Mouse (Mus musculus) hindbrain, embryonic 11.5 days (tissue): ENCODE results near the gene Oas2. TPM values are rescaled to one million over a fixed set of nuclear protein-coding genes. Genes with fewer than 3 reads are reported as not detected.

Experiments used
- ATAC-seq: fragments of 200-750 bp; cut with Nextera tagmentation; 2 replicates; pipeline ENCODE4 v1.8.0; 2017; ENCODE audit warnings: mild to moderate bottlenecking, moderate TSS enrichment, moderate library complexity; ENCODE audit not compliant: low FRiP score
- DNase-seq: peaks from one replicate; pipeline ENCODE4 v3.0.0-alpha.2; 2015; ENCODE audit warnings: low spot score
- H3K27ac ChIP-seq: fragments of 300-500 bp; sonication (generic); 2 replicates; pipeline ENCODE4 v1.5.1; 2014; ENCODE audit warnings: mild to moderate bottlenecking, low read depth, low read length
- H3K27me3 ChIP-seq: fragments of 300-500 bp; sonication (generic); 2 replicates; pipeline ENCODE4 v1.6.1; 2014; ENCODE audit warnings: mild to moderate bottlenecking, low read length, moderate library complexity, mixed read lengths; ENCODE audit not compliant: control insufficient read depth, insufficient read depth
- H3K36me3 ChIP-seq: fragments of 300-500 bp; sonication (generic); 2 replicates; pipeline ENCODE4 v1.6.1; 2014; ENCODE audit warnings: mild to moderate bottlenecking, low read length, moderate library complexity, mixed read lengths; ENCODE audit not compliant: control insufficient read depth, insufficient read depth
- H3K4me1 ChIP-seq: fragments of 300-500 bp; sonication (generic); replicated peaks from 2 replicates; pipeline ENCODE4 v1.6.1; 2014; ENCODE audit warnings: low read length, mixed read lengths; ENCODE audit not compliant: control insufficient read depth, insufficient read depth
- H3K4me2 ChIP-seq: fragments of 300-500 bp; sonication (generic); replicated peaks from 2 replicates; pipeline ENCODE4 v1.6.1; 2014; ENCODE audit warnings: mild to moderate bottlenecking, low read depth, low read length
- H3K4me3 ChIP-seq: fragments of 300-500 bp; sonication (generic); 2 replicates; pipeline ENCODE4 v1.5.1; 2014; ENCODE audit warnings: low read depth, low read length
- H3K9ac ChIP-seq: fragments of 300-500 bp; sonication (generic); 2 replicates; pipeline ENCODE4 v1.6.1; 2014; ENCODE audit warnings: low read depth, low read length
- H3K9me3 ChIP-seq: fragments of 300-500 bp; sonication (generic); 2 replicates; pipeline ENCODE4 v1.6.1; 2016; ENCODE audit warnings: low read length; ENCODE audit not compliant: control insufficient read depth
- WGBS: fragments of 180-500 bp; shearing (Covaris S2); extraction: QIAGEN DNeasy Blood & Tissue Kit; methylation state at CpG from one replicate; pipeline ENCODE4 v1.1.7; 2014; 5-methylcytosine and 5-hydroxymethylcytosine counted together
- polyA plus RNA-seq: library from polyadenylated mRNA; unstranded; fragments of >200 nt; fragmentation: Nextera tagmentation; extraction: Ambion mirVana; gene quantifications from 2 replicates; pipeline ENCODE4 v1.2.1, GENCODE M21; 2014

Gene Oas2
- polyA plus RNA-seq, 1 experiment from 2014 or later, result not detected

DNA sequence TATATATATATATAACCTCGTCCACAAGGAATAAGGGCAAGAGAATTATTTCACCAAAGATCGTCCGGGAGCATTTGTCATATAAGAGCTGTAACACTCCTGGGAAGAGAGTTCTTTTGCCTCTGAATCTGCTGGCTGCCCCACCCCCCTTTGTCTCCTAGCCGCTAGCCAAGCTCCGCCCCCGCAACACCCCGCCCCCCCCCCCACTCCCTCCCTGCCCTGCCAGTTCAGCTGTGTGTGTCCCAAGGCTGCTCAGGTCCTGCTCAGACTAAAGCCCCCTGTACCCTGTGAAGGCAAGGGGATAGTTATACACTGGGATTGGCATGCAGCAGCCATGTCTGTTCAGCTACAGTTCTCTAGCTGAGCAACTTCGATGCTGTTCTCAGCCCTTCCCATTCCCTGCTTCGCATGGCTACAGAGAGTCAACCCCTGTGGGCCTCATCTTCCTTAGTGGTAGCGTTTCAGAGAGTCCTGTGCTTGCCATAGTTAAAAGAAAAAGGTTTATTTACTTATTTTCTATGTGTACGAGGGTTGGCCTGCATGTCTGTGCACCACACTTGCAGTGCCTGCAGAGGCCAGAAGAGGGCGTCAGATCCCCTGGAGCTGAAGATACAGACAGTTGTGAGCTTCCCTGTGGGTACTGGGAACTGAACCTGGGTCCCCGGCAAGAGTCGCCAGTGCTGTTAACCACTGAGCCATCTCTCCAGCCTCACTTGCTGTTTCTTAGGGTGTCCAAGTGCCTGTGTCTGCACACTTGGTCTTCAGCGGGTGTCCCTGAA is 30.9 kb downstream of the Oas2 start:
- ATAC-seq (no peak), DNase-seq (no peak)
- H3K9ac ChIP-seq, result no peak overlapping the region
- H3K4me1 ChIP-seq, result no peaks in the 10 kb centered on the region
- no peak overlapping the region for H3K4me2 ChIP-seq
- no peak overlapping the region for H3K27ac ChIP-seq
- 57% methylated on average over 13 of the region's 15 CpGs for WGBS
- no peaks in the 10 kb centered on the region for H3K9me3 ChIP-seq
- H3K4me3 ChIP-seq, result no peak overlapping the region
- H3K36me3 ChIP-seq, result no peaks in the 10 kb centered on the region
- peaks cover 2% of the 10 kb centered on the region; the same call in 1 of the 2 replicates for H3K27me3 ChIP-seq

DNA sequence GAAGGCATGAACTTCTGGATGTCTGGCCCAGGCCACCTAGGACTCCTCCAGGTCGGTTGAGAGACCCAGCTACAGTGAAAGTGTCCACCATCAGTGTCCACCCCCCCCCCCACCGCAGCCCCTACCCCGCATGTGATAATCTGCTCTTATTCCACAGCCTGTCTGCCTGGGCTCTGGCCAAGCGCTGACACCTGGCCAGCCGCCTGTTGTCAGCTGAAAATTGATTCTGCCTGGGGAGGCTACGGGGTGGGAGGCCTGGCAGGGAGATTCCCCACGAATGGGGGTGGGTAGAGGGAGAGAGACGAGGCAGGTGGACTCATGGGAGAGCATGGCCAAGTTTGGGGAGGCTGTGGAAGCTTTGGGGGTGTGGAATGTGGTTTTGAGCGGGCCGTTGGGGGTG is 32.5 kb downstream of the Oas2 start:
- no peak overlapping the region for H3K4me2 ChIP-seq
- no peaks in the 10 kb centered on the region for H3K9me3 ChIP-seq
- H3K9ac ChIP-seq, result no peak overlapping the region
- no peak overlapping the region for H3K27ac ChIP-seq
- H3K27me3 ChIP-seq, result peaks cover 12% of the 10 kb centered on the region
- ATAC-seq (no peak), DNase-seq (no peak)
- no peaks in the 10 kb centered on the region for H3K4me1 ChIP-seq
- 75% methylated on average over 10 of the region's 10 CpGs for WGBS
- no peaks in the 10 kb centered on the region for H3K36me3 ChIP-seq
- H3K4me3 ChIP-seq, result no peak overlapping the region

DNA sequence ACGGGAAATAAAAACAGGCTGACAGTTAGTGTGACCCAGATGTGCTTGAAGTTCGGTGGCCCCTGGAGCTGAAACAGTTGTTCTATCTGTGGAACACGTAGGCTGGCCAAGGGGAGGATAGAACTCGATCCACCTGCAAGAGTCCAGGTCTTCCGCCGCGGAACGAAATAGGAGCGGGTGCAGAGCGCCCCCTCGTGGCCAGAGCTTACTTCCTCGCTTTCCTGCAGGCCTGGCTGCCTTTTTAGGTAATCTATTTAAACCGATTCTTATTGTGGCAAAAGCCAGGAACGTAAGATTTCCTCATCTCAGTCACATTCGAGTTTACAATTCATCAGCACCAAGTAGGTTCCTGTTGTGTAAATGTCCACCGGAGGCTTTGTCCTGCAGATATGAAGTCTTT is 35.3 kb downstream of the Oas2 start:
- ATAC-seq (no peak), DNase-seq (peak; percentile 90)
- Histone ChIP-seq H3K4me1 (peaks cover 11% of the 10 kb centered on the region), H3K27me3 (peaks cover 36% of the 10 kb centered on the region), H3K9me3 (no peaks in the 10 kb centered on the region), H3K36me3 (no peaks in the 10 kb centered on the region), H3K27ac (no peak overlapping the region), H3K4me2 (no peak overlapping the region), H3K4me3 (no peak overlapping the region), H3K9ac (no peak overlapping the region)
- WGBS, result 4% methylated on average over 16 of the region's 16 CpGs

DNA sequence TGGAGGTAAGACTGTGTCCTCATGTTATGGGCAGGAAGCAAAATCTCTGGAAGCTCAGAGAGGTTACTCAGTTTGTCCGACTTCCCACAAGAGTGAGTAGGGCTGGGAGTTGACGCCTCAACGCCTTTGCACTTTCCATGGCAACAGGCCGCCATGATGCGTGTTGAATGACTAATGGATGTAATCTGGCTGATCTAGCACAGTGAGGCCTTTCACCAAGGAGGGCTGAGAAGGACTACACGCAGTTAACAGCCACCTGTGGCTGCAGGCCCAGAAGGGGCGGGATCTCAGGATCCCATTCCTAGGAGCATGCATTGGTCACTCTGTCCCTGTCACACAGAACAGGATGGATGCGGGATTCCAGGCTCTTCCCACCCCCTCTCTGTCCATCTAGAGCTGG is 36.9 kb downstream of the Oas2 start:
- H3K27me3 ChIP-seq, result peaks cover 42% of the 10 kb centered on the region
- no peak overlapping the region for H3K4me3 ChIP-seq
- H3K9ac ChIP-seq, result no peak overlapping the region
- no peak overlapping the region for H3K27ac ChIP-seq
- H3K36me3 ChIP-seq, result no peaks in the 10 kb centered on the region
- no peaks in the 10 kb centered on the region for H3K9me3 ChIP-seq
- 65% methylated on average over 8 of the region's 8 CpGs for WGBS
- peaks cover 11% of the 10 kb centered on the region for H3K4me1 ChIP-seq
- no peak for DNase-seq
- no peak overlapping the region for H3K4me2 ChIP-seq
- ATAC-seq, result no peak

DNA sequence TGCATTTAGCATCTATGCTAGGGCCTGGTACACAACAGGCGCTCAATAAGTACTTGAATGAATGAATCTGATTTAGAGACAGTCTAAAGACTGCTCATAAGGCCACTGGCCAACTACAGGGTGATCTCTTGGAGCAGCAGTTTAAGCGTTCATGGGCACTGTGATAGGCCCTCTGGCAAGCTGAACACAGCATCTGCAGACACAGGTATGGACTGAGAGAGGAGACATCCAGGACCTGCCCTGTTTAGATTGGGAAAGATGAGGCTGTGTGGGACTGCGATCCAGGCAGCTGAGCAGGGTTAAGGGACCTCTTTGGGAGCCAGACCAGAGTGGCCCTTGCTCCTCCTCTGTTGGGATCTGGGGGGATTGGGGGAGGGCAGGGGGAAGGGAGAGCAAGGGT is 37.8 kb downstream of the Oas2 start, which contains the start of gene Dtx1:
TSS of gene Dtx1 (minus strand) at position 101 of the 400 bp plus-strand sequence.
- no peaks in the 10 kb centered on the region for H3K36me3 ChIP-seq
- peak within 1 kb of the TSS; percentile 65 for H3K9ac ChIP-seq
- H3K4me2 ChIP-seq, result peak within 1 kb of the TSS; percentile 92
- WGBS, result 35% methylated on average over 3 of the region's 3 CpGs
- DNase-seq, result no peak
- H3K4me3 ChIP-seq, result peak within 1 kb of the TSS; percentile 54
- H3K9me3 ChIP-seq, result no peaks in the 10 kb centered on the region
- ATAC-seq, result no peak
- peaks cover 42% of the 10 kb centered on the region for H3K27me3 ChIP-seq
- peak within 1 kb of the TSS; percentile 42 for H3K27ac ChIP-seq
- H3K4me1 ChIP-seq, result peaks cover 11% of the 10 kb centered on the region

DNA sequence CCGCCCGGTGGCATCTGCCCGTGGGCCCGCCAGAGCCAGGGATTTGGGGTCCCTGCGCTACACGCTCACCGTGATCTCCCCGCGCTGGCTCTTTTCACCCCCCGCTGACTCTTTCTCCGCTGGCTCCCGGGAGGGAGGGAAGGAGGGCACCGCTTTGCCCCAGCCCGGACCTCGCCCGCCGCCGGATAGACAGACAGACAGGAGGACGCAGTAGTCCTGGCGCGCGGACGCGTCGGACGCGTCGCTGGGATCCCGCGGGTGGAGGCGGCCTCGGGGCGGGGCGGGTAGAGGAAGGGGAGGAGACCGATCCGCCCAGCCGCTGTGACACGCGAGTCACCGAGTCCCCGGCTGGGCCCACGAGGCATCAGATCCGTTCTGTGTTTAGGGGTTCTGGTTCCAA is 38.2 kb downstream of the Oas2 start:
- Histone ChIP-seq H3K9ac (peak overlapping the region; percentile 65), H3K27ac (peak overlapping the region; percentile 42; the same call in 1 of the 2 replicates), H3K9me3 (no peaks in the 10 kb centered on the region), H3K4me1 (peaks cover 11% of the 10 kb centered on the region), H3K4me2 (peak overlapping the region; percentile 92), H3K4me3 (peak overlapping the region; percentile 54), H3K36me3 (no peaks in the 10 kb centered on the region), H3K27me3 (peaks cover 42% of the 10 kb centered on the region)
- DNase-seq (no peak), ATAC-seq (no peak)
- 2% methylated on average over 22 of the region's 43 CpGs for WGBS

DNA sequence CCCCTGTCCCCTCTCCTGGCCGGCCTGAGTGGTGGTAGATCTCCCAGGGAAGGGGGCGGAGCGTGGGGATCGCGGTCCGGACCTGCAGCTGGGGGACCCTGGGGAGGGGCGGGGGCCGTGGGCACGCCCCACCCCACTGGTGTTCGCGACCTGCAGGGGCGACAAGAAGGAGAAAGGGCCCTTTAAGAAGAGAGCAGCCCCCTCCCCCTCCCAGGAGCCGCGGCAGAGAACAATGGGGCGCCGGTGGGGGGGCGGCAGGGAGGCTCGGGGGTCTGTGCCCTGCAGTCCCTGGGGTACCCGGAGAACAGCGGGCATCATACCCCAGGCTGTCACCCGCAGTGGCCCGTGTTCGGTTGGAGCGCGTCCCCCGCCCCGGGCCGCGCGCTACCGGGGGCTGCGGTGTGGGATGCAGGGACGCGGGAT is 38.8 kb downstream of the Oas2 start:
- peaks cover 42% of the 10 kb centered on the region for H3K27me3 ChIP-seq
- ATAC-seq (peak; percentile 25; the same call in 1 of the 2 replicates), DNase-seq (peak; percentile 44)
- peaks cover 11% of the 10 kb centered on the region for H3K4me1 ChIP-seq
- H3K4me2 ChIP-seq, result peak overlapping the region; percentile 92
- under 1% methylated on average over 24 of the region's 34 CpGs for WGBS
- peak overlapping the region; percentile 65 for H3K9ac ChIP-seq
- H3K4me3 ChIP-seq, result peak overlapping the region; percentile 54
- H3K36me3 ChIP-seq, result no peaks in the 10 kb centered on the region
- no peaks in the 10 kb centered on the region for H3K9me3 ChIP-seq
- peak overlapping the region; percentile 42 for H3K27ac ChIP-seq

DNA sequence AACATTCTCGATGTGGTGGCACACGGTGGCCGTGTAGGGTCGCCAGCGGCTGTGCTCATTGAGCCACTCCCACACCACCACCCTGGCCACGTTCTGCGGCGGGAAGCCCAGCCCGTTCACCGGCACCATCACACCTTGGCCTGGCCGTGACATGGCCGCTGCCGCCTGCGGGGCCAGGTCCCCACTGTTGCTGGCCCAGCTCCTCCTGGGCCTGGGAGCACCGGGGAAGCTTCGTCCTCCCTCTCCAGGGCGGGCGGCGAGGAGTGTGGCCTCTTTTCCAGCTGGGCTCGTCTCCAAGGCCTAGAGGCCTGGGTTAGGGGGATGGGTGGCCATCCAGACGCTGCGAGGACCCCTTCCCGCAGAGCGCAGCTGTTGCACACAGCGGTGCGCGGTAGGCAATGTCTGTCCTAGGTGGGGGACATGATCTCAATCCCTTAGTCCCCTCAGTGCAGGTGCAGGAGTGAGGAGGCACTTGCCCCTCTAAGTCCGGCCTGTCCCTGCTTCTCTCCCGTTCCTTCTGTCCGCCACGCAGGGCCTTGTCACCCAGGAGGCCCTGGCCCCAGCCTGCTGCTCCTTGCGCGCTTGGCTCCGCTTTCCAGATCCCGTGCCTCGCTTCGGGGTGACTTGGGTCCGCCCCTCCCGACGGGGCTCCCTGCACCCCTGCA is 39.4 kb downstream of the Oas2 start:
- Histone ChIP-seq H3K4me3 (peak overlapping the region; percentile 54), H3K27me3 (peaks cover 42% of the 10 kb centered on the region), H3K4me1 (peaks cover 11% of the 10 kb centered on the region), H3K36me3 (no peaks in the 10 kb centered on the region), H3K9me3 (no peaks in the 10 kb centered on the region), H3K27ac (peak overlapping the region; percentile 42; the same call in 1 of the 2 replicates), H3K9ac (peak overlapping the region; percentile 65), H3K4me2 (peak overlapping the region; percentile 92)
- ATAC-seq (peak; percentile 16; the same call in 1 of the 2 replicates), DNase-seq (peak; percentile 65)
- WGBS, result 4% methylated on average over 37 of the region's 40 CpGs
